Mouse (Mus musculus) spleen, adult 2 months (tissue): ENCODE measurements at regions not wholly inside any gene's neighbourhood (a gene's known extent, or its start where the extent isn't known, plus 50 kb on each side); places are given as distances from the start of the nearest gene placed in this dataset.

ENCODE experiments used
- CTCF ChIP-seq: fragments of 200-500 bp; IDR thresholded peaks from 2 replicates; pipeline ENCODE4 v1.5.1; 2011; ENCODE audit warnings: mild to moderate bottlenecking, inconsistent platforms; ENCODE audit not compliant: insufficient read depth, insufficient read length, insufficient replicate concordance; ENCODE audit errors: extremely low read depth
- POLR2A ChIP-seq: fragments of 200-500 bp; IDR thresholded peaks from 2 replicates; pipeline ENCODE4 v1.6.1; 2011; ENCODE audit warnings: low read depth, low read length, inconsistent platforms

DNA sequence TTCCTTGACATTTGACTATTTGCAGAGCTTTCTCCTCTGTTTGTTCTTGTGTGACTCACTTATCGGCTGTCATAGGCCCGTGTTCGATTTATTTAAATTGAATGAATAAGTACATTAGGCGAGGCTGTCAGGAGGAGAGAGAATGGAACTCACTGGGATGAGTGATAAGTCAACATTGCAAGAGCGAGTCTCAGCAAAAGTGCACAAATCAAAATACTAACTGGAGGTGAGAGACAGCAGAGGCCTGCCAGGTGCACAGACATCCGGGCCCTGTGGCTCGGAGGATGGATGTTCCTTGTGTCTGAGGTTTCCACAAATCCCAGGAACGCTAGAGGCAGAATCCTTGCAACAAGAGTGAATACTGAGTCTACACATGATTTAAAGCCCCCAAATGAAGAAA, 410.6 kb downstream of the Gm45692 start:
- TF ChIP-seq CTCF, result no peak
- TF ChIP-seq POLR2A, result no peak
